Mouse (Mus musculus): ENCODE measurements around the gene Myo7a.

DNA sequence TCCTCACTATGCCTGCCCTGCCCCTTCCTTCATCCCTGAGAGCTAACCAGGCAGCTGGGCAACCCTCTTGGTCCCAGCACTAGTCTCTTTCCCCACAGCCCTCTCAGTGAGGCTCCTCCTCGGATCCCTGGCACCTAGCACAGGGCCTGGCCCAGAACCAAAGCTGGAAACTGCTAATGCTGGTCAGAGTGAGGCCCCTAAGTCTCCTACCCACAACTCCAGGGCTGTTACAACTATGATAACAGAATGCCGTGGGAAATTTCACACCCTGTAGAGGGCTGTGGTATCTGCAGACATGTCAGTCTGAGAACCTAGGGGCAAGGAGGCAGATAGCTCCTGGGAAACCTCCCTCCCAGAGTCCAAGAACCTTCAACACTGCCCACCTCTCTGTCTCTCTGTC lies 21.3 kb upstream of the Myo7a start:
- TF ChIP-seq CTCF (IDR thresholded peaks at IDR 0.05; ENCODE audit: control insufficient read depth, insufficient read depth, insufficient replicate concordance, low read depth, low read length) (no peak), POLR2A (IDR thresholded peaks at IDR 0.05; ENCODE audit: control insufficient read depth, low read depth, low read length) (no peak)
